Mouse (Mus musculus): ENCODE measurements around the gene Tnfsf13. TPM values are rescaled to one million over a fixed set of nuclear protein-coding genes. Genes with fewer than 3 reads are reported as not detected.

The Tnfsf13 gene
- polyA plus RNA-seq, 1 experiment from 2014 or later, result 0.73 TPM

- no peaks in the 10 kb centered on the region for H3K9me3 ChIP-seq
- H3K9ac ChIP-seq, result no peak overlapping the region
- peaks cover 62% of the 10 kb centered on the region for H3K4me1 ChIP-seq
These were observed 648 bp downstream of the Tnfsf13 start for GRCm38 (mm10) chr11:69684936-69685335.

DNA sequence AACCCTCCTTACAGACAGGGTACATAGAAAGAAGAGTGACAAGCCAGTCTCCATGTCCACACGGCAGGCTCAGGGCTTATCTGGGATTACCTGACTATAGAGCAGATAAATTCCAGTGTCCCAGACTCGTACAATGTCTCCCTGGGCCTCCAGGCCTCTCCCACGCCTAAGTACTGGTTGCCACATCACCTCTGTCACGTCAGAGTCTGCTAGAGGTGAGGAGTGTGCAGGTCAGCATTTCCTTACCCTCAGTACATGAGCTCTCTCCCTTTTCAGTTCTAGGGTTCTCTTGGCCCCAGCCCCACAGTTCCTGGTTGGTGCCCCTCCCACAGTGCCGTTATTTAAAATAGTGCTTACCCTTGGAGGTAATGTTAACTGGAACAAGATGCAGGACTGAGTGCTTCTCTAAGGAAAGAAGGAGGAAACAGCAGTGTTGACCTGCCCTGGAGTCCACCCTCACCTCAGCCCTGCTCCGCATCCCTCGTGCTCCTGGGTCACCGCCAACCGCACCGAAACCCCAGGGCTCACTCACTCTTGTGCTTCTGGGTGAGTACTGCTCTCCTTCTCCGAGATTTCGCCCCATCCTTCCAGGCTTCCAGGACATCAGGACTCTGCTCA is 1.3 kb downstream of the Tnfsf13 start:
- ATAC-seq (ENCODE audit: insufficient number of reproducible peaks, low FRiP score, low TSS enrichment, low read depth), result no peak
- Histone ChIP-seq H3K4me2 (no peak overlapping the region), H3K9me3 (no peaks in the 10 kb centered on the region), H3K4me1 (peaks cover 68% of the 10 kb centered on the region), H3K27ac (peak overlapping the region; percentile 94), H3K4me3 (no peak overlapping the region), H3K27me3 (no peaks in the 10 kb centered on the region), H3K36me3 (peaks cover 11% of the 10 kb centered on the region), H3K9ac (no peak overlapping the region)
- 81% methylated on average over 12 of the region's 12 CpGs for WGBS

More at GRCm38 (mm10) chr11:69684936-69685335, 648 bp downstream of the Tnfsf13 start:
- no peak for ATAC-seq (ENCODE audit: insufficient number of reproducible peaks, low FRiP score, low TSS enrichment, low read depth)
- Histone ChIP-seq H3K27ac (peak overlapping the region; percentile 94), H3K4me2 (no peak overlapping the region), H3K36me3 (peaks cover 6% of the 10 kb centered on the region; the same call in 1 of the 2 replicates), H3K27me3 (no peaks in the 10 kb centered on the region), H3K4me3 (no peak overlapping the region)
- WGBS, result 83% methylated on average over 6 of the region's 6 CpGs

DNA sequence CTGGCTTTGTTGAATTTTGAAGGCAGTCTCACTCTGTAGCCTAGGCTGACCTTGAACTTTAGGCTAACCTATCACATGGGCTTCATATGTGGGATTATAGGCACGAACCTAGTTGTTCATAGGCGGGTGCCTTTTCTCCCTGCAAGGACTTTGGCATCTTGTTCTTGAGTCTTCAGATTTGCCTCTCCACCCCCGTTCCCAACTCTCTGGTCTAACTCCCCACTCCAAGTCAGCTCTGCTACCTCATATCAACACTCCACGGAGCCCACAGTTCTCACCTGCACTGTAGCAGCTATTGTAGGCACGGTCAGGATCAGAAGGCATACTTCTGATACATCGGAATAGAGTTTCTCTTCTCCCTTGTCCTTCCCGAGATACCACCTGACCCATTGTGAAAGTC is 2.0 kb downstream of the Tnfsf13 start:
- WGBS, result 71% methylated on average over 7 of the region's 7 CpGs
- Histone ChIP-seq H3K9me3 (no peaks in the 10 kb centered on the region), H3K4me1 (peaks cover 72% of the 10 kb centered on the region), H3K36me3 (peaks cover 15% of the 10 kb centered on the region), H3K27me3 (no peaks in the 10 kb centered on the region), H3K4me2 (0 out of 2 replicates have a peak overlapping the region, but pooled peaks have one; percentile 69), H3K4me3 (no peak overlapping the region), H3K9ac (no peak overlapping the region), H3K27ac (peak overlapping the region; percentile 94)
- ATAC-seq (ENCODE audit: insufficient number of reproducible peaks, low FRiP score, low TSS enrichment, low read depth), result no peak

DNA sequence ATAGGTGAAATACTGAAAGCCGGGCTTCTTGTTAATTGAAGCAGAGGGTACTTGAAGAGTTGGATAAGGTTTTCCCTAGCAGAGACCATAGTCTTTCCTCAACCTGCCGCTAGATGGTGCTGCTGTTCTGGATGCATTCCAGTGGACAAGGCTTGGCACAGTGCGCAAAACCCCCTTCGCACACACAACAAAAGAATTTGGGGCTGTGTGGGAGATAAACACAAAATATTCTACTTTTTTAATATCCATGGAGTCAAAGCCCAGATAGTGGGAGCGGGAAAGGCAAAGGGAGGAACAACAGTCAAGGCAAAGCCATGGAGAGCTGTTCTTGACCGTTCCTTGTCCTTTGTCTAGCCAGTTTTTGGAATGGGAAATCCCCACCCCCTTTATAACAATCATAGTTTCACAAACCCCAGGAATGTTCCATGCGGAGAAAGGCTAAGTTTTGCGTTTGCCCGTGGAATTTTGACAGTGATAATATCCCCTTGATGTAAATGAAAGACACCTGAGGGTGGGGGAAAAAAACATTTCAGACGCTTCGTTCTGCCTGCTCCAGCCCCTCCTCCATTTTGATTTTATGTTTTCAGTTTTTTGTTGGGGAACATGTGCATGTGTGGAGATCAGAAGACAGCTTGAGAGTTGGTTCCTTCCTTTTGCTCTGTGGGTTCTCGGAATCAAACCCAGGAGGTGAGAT is 2.6 kb downstream of the Tnfsf13 start:
- Histone ChIP-seq H3K9me3 (no peaks in the 10 kb centered on the region), H3K36me3 (peaks cover 21% of the 10 kb centered on the region), H3K27me3 (no peaks in the 10 kb centered on the region), H3K4me3 (peak overlapping the region; percentile 79), H3K4me2 (peak overlapping the region; percentile 69), H3K4me1 (peaks cover 72% of the 10 kb centered on the region), H3K9ac (0 out of 2 replicates have a peak overlapping the region, but pooled peaks have one; percentile 4), H3K27ac (peak overlapping the region; percentile 94)
- ATAC-seq (ENCODE audit: insufficient number of reproducible peaks, low FRiP score, low TSS enrichment, low read depth), result no peak
- 8% methylated on average over 12 of the region's 12 CpGs for WGBS

GRCm38 (mm10) chr11:69682209-69682839 is 3.3 kb downstream of the Tnfsf13 start:
- Histone ChIP-seq H3K36me3 (peaks cover 28% of the 10 kb centered on the region), H3K4me2 (peak overlapping the region; percentile 69), H3K4me3 (peak overlapping the region; percentile 79), H3K27me3 (no peaks in the 10 kb centered on the region), H3K4me1 (peaks cover 72% of the 10 kb centered on the region), H3K9ac (peak overlapping the region; percentile 85; the same call in 1 of the 2 replicates), H3K9me3 (no peaks in the 10 kb centered on the region), H3K27ac (peak overlapping the region; percentile 94)
- WGBS, result 22% methylated on average over 24 of the region's 24 CpGs
- no peak for ATAC-seq (ENCODE audit: insufficient number of reproducible peaks, low FRiP score, low TSS enrichment, low read depth)

DNA sequence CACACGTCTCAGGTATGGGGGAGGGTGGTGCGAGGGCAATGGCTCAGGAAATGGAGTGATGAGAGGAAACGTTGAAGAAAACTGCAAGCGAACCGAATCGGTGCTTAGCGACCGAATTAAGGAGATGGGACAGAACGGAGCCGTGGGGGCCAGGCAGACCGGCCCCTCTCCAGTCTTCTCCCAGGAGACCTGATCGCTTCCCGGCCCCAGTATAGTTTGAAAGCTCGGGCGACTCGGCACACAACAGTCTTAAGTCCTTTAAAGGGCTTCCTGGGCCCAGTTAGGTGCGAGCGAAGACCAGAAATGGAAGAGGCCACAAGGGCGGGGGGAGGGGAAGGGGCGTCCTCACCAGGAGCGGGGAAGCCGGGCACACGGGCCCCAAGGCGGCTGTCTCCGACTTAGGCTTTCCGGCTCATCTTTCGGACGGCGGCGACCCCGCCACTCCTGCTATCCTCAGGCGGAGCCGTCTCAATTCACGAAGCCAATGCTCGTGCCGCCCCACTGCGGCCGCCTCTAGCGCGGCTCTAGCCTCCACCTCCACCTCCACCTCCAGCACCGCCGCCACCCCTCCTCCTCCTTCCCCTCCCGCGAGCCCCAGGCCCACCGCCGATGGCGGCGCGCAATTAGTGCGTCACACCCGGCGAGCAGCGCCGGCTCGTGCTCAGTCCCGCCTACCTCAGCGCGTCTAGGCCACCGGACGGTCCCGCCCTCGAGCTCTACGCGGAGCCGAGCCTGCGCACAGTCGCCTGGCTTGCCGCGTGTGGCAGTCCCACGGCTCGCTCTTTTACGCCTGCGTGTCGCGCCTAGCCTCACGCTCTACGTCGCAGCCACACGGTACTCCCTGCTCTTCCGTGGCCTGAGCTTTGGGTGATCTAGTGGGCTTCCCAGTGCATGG is 4.0 kb downstream of the Tnfsf13 start, which contains the start of gene Senp3:
TSS of gene Senp3 (minus strand) at position 771 of the 895 bp plus-strand sequence.
- H3K4me2 ChIP-seq, result peak within 1 kb of the TSS; percentile 69
- peaks cover 35% of the 10 kb centered on the region for H3K36me3 ChIP-seq
- H3K4me3 ChIP-seq, result peak within 1 kb of the TSS; percentile 79
- peak; percentile 93 for ATAC-seq (ENCODE audit: insufficient number of reproducible peaks, low FRiP score, low TSS enrichment, low read depth)
- H3K9ac ChIP-seq, result peak within 1 kb of the TSS; percentile 85
- no peaks in the 10 kb centered on the region for H3K9me3 ChIP-seq
- no peaks in the 10 kb centered on the region for H3K27me3 ChIP-seq
- peaks cover 66% of the 10 kb centered on the region for H3K4me1 ChIP-seq
- WGBS, result under 1% methylated on average over 80 of the region's 80 CpGs
- H3K27ac ChIP-seq, result peak within 1 kb of the TSS; percentile 94

GRCm38 (mm10) chr11:69680136-69680855 is 5.3 kb downstream of the Tnfsf13 start:
- 88% methylated on average over 30 of the region's 30 CpGs for WGBS
- Histone ChIP-seq H3K27me3 (no peaks in the 10 kb centered on the region), H3K4me1 (peaks cover 53% of the 10 kb centered on the region), H3K9me3 (no peaks in the 10 kb centered on the region), H3K27ac (no peak overlapping the region), H3K9ac (no peak overlapping the region), H3K4me3 (peak overlapping the region; percentile 79), H3K36me3 (peaks cover 48% of the 10 kb centered on the region), H3K4me2 (peak overlapping the region; percentile 69)
- no peak for ATAC-seq (ENCODE audit: insufficient number of reproducible peaks, low FRiP score, low TSS enrichment, low read depth)

DNA sequence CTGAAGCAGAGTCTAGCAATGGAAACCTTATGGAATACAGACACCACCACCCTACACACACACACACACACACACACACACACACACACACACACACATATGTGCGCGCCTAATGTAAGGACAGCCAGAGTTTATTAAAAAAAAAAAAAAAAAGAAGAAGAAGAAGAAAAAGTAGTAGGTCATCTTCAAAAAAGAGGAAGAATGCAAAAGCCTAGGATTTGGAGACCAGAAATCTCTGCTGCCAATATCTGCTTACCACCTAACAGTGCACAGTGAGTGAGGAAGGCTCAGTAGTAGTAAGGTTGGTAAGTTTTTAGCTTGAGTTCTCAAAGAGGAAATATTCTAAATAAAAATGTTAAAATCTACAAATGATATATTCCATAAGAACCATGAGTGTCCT is 6.4 kb downstream of the Tnfsf13 start:
- WGBS, result no CpG with 5 or more reads among the region's 2 CpGs
- Histone ChIP-seq H3K9me3 (no peaks in the 10 kb centered on the region), H3K27me3 (no peaks in the 10 kb centered on the region), H3K36me3 (peaks cover 59% of the 10 kb centered on the region), H3K9ac (no peak overlapping the region), H3K27ac (no peak overlapping the region), H3K4me1 (peaks cover 42% of the 10 kb centered on the region), H3K4me3 (no peak overlapping the region), H3K4me2 (no peak overlapping the region)
- no peak for ATAC-seq (ENCODE audit: insufficient number of reproducible peaks, low FRiP score, low TSS enrichment, low read depth)

- Histone ChIP-seq H3K4me2 (peak within 1 kb of the TSS; percentile 82), H3K9ac (peak within 1 kb of the TSS; percentile 95), H3K4me1 (peaks cover 27% of the 10 kb centered on the region), H3K36me3 (peaks cover 76% of the 10 kb centered on the region), H3K4me3 (peak within 1 kb of the TSS; percentile 96), H3K9me3 (no peaks in the 10 kb centered on the region), H3K27me3 (no peaks in the 10 kb centered on the region), H3K27ac (peak within 1 kb of the TSS; percentile 98)
- ATAC-seq (ENCODE audit: insufficient number of reproducible peaks, low FRiP score, low TSS enrichment, low read depth), result peak; percentile 98
- under 1% methylated on average over 36 of the region's 36 CpGs for WGBS
These were observed 13.3 kb downstream of the Tnfsf13 start, which contains the start of gene Eif4a1 for GRCm38 (mm10) chr11:69672211-69672706. Gene Eif4a1, minus strand, starts transcription at chr11:69672423.

DNA sequence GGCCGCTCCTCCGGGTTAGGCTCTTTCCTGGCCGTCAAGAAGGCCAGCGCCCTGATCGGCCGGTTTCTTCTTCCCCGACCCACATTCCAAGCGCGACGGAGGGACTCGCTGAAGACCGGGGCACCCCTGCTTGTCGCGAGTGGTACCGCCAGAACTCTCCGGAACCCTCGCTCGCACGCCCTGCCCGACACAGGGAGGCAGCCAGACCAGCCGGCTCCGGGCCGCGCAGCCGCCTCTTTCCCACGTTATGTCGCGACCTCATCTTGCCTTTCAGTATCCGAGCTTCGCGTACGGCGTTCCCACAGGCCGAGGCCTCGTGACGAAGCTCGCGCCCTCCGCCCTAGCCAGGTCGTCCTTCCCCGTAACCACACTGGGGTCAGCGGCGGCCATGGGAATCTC is 13.9 kb downstream of the Tnfsf13 start:
- ATAC-seq (ENCODE audit: insufficient number of reproducible peaks, low FRiP score, low TSS enrichment, low read depth), result no peak
- Histone ChIP-seq H3K9ac (peak overlapping the region; percentile 95), H3K4me1 (peaks cover 27% of the 10 kb centered on the region), H3K36me3 (peaks cover 73% of the 10 kb centered on the region), H3K9me3 (no peaks in the 10 kb centered on the region), H3K27me3 (no peaks in the 10 kb centered on the region), H3K4me3 (peak overlapping the region; percentile 96), H3K27ac (peak overlapping the region; percentile 98), H3K4me2 (peak overlapping the region; percentile 82)
- WGBS, result 0% methylated on average over 43 of the region's 43 CpGs
